Mouse (Mus musculus) lung, postnatal 36 days (tissue): Measurements from ENCODE around the gene Ntm.

Experiments
- DNase-seq: peaks from one replicate; pipeline ENCODE4 v3.0.0; 2022; ENCODE audit warnings: mixed read lengths

Gene Ntm

GRCm38 (mm10) chr9:28969455-28969854 lies 993.5 kb downstream of the Ntm start:
- no peak for DNase-seq
